Mouse (Mus musculus): Measurements from ENCODE around the gene Hmgcll1. TPM values are rescaled to one million over a fixed set of nuclear protein-coding genes. Genes with fewer than 3 reads are reported as not detected.
"Not testable (repeated sequence)": the region's sequence is repeated elsewhere in the genome, so short reads cannot be mapped to it uniquely, and the experiment has no call there.

The Hmgcll1 gene
- polyA plus RNA-seq, 1 experiment from 2014 or later: 3.9 TPM

DNA sequence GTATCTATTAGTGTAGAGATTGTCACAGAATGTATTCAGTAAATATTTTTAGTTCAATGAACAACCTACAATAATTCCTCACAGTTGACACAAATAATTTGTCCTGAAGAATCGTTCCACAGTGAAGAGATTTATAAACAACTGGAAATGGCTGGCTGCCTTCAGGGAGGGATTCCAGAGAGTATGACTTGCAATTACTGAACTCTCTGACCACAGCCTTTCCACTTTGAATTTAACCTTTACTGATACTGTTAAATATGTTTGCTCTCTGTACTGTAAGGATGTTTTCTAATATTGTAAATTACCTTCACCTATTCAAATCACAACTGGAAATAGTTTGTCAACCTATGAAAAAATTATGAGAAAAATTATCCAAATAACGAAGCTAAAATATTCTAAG is 76.9 kb downstream of the Hmgcll1 start:
- no peak overlapping the region for H3K4me3 ChIP-seq (replicated peaks)
- whole genome bisulfite sequencing: 53% methylated on average over 2 of the region's 2 CpGs
- H3K9ac ChIP-seq: no peak overlapping the region
- H3K27ac ChIP-seq: no peak overlapping the region
- H3K4me2 ChIP-seq: no peak overlapping the region
- H3K9me3 ChIP-seq (replicated peaks): no peaks in the 10 kb centered on the region
- no peaks in the 10 kb centered on the region for H3K4me1 ChIP-seq
- H3K36me3 ChIP-seq: no peaks in the 10 kb centered on the region
- ATAC-seq (replicated peaks; ENCODE audit: low FRiP score): no peak
- no peaks in the 10 kb centered on the region for H3K27me3 ChIP-seq

DNA sequence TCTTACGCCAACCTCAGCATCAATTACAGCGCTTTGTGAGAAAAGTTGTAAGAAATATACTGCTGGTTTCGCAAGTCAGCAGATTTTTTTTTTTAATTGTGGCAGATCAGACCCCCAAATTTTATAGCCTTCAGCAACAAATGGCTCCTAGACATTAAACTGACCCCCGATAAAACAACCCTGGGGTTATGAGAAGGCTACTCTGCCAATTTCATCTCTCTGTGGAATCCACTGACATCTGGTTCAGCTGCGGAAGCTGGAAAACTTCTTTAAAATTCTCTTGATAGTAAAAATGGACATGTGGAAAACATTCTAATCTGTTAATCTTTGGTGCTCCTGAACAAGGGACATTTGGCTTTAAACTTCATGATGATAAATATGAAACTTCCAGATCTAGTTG is 82.6 kb downstream of the Hmgcll1 start:
- H3K36me3 ChIP-seq: no peaks in the 10 kb centered on the region
- no peak for ATAC-seq (replicated peaks; ENCODE audit: low FRiP score)
- no peak overlapping the region for H3K27ac ChIP-seq
- H3K9me3 ChIP-seq (replicated peaks): no peaks in the 10 kb centered on the region
- H3K4me2 ChIP-seq: no peak overlapping the region
- no peak overlapping the region for H3K4me3 ChIP-seq (replicated peaks)
- H3K9ac ChIP-seq: no peak overlapping the region
- no peaks in the 10 kb centered on the region for H3K27me3 ChIP-seq
- H3K4me1 ChIP-seq: no peaks in the 10 kb centered on the region
- 57% methylated on average over 5 of the region's 5 CpGs for WGBS

DNA sequence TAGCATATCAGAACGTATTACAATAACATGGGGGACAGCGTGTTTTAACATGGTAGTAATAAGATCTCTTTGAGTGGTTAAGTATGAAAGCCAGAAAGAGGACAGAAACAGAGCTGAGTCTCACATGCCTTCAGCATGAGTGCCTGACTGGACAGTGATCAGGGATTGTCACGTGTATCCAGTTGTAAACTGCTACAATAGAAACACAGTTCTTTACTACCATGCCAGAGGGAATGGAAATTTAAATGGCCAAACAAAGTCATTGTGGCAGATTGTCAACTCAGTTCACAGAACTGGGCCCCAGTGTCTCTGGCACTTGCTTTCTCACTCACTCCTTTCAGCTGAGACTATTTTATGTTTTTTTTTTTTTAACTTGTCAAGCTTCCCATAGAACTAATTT is 85.3 kb downstream of the Hmgcll1 start:
- H3K4me1 ChIP-seq: no peaks in the 10 kb centered on the region
- 80% methylated on average over 3 of the region's 3 CpGs for WGBS
- H3K4me3 ChIP-seq (replicated peaks): no peak overlapping the region
- H3K9me3 ChIP-seq (replicated peaks): no peaks in the 10 kb centered on the region
- no peak overlapping the region for H3K27ac ChIP-seq
- H3K27me3 ChIP-seq: no peaks in the 10 kb centered on the region
- ATAC-seq (replicated peaks; ENCODE audit: low FRiP score): no peak
- H3K36me3 ChIP-seq: no peaks in the 10 kb centered on the region
- H3K9ac ChIP-seq: no peak overlapping the region
- no peak overlapping the region for H3K4me2 ChIP-seq

DNA sequence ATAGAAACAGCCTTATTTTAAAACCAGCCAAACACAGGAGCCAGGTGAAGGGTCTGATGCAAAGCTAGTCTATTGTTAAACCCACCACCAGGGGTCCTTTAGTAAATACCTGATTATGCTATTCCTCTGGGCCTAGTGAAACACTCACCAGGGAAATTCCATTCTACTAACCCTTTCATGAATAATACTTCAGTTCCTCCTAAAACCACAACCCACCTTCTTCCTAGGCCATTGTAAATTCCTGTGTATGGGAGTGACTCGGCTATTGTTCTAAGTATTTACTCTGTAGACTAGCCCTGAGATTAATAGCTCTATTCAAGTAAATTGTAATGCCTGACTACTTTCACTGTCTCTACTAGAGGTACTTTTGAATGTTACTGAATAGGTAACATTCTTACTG is 89.8 kb downstream of the Hmgcll1 start:
- not testable (repeated sequence) for H3K4me3 ChIP-seq (replicated peaks); H3K4me2 ChIP-seq; ATAC-seq (replicated peaks; ENCODE audit: low FRiP score); H3K27me3 ChIP-seq; H3K9ac ChIP-seq; H3K9me3 ChIP-seq (replicated peaks); H3K36me3 ChIP-seq; H3K4me1 ChIP-seq; H3K27ac ChIP-seq
- 68% methylated on average over 1 of the region's 1 CpGs for WGBS

DNA sequence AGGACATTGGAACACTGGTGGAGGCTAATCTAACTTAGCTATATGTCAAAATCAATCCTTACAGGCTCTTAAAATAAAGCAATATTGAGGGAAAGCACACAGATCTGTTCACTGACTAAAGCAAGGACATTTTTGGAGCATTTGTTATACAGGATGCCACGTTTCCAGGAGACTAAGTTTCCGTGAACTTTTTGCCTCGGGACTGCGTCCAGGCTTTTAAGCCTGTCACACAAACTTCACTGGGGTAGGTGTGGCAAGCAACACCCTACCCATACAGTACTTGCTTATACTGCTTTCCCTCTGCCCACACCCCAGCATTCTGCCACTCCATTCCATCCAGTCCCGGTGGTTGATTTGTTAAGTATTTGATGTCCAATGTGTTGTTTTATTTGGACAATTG is 90.2 kb downstream of the Hmgcll1 start:
- Histone ChIP-seq H3K4me3 (replicated peaks) (no peak overlapping the region), H3K27me3 (no peaks in the 10 kb centered on the region), H3K9ac (no peak overlapping the region), H3K9me3 (replicated peaks) (no peaks in the 10 kb centered on the region), H3K4me1 (no peaks in the 10 kb centered on the region), H3K27ac (no peak overlapping the region), H3K4me2 (no peak overlapping the region), H3K36me3 (no peaks in the 10 kb centered on the region)
- ATAC-seq (replicated peaks; ENCODE audit: low FRiP score): no peak
- 95% methylated on average over 5 of the region's 5 CpGs for WGBS

DNA sequence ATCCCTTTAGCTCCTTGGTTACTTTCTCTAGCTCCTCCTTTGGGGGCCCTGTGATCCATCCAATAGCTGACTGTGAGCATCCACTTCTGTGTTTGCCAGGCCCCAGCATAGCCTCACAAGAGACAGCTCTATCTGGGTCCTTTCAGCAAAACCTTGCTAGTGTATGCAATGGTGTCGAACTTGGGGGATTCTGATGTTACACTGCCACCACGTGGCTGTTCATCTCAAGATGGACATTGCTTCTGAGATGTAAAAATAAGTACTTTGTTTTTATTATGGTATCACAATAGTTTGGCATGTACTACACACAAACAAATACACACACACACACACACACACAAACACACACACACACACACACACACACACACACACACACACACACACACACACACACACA is 108.2 kb downstream of the Hmgcll1 start:
- not testable (repeated sequence) for ATAC-seq (replicated peaks; ENCODE audit: low FRiP score); H3K9me3 ChIP-seq (replicated peaks); H3K27ac ChIP-seq; H3K9ac ChIP-seq; H3K4me1 ChIP-seq; H3K27me3 ChIP-seq; H3K4me3 ChIP-seq (replicated peaks); H3K4me2 ChIP-seq; H3K36me3 ChIP-seq
- 3% methylated on average over 2 of the region's 2 CpGs for WGBS

DNA sequence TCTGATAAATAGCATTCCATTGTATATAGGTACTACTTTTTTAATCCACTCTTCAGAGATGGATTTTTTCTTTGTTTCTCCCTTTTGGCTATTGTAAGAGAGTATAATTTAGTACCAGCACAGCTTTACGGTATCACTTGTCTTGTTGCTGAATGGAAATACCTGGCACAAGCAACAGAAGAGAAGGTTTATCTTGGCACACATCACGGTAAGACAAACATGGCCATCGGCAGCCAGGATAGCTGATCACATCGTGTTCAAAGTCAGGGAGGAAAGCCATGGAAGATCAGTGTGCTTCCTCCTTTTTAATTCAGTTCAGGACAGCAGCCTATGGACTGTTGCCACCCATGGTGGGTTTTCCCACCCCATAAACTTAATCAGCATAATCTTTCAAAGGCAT is 109.6 kb downstream of the Hmgcll1 start:
- no peak for ATAC-seq (replicated peaks; ENCODE audit: low FRiP score)
- no peaks in the 10 kb centered on the region for H3K36me3 ChIP-seq
- no peaks in the 10 kb centered on the region for H3K27me3 ChIP-seq
- H3K4me1 ChIP-seq: no peaks in the 10 kb centered on the region
- 62% methylated on average over 4 of the region's 4 CpGs for WGBS
- no peaks in the 10 kb centered on the region for H3K9me3 ChIP-seq (replicated peaks)
- H3K27ac ChIP-seq: no peak overlapping the region
- no peak overlapping the region for H3K4me3 ChIP-seq (replicated peaks)
- no peak overlapping the region for H3K9ac ChIP-seq
- H3K4me2 ChIP-seq: no peak overlapping the region

DNA sequence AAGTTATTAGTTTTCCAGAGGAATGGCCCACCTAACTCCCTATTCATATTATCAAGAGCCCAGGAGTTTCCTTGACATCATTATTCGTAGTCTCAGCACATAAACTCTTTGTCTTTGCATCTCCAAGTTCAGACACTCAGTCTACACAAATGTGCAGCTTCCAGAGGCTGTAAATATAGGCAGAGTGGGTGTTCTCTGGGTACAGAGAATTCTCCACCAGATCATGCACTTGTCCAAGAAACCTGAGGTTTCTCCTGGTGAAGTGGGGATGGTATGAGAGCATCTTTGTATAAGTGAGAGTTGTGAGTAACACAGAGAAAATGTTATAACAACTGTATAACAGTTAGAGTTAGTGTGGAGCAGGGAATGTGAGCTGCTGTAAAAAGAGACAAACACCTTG is 114.7 kb downstream of the Hmgcll1 start:
- Histone ChIP-seq H3K4me3 (replicated peaks) (no peak overlapping the region), H3K4me2 (no peak overlapping the region), H3K4me1 (no peaks in the 10 kb centered on the region), H3K9me3 (replicated peaks) (no peaks in the 10 kb centered on the region), H3K27ac (no peak overlapping the region), H3K9ac (no peak overlapping the region), H3K36me3 (no peaks in the 10 kb centered on the region), H3K27me3 (no peaks in the 10 kb centered on the region)
- WGBS: 77% methylated on average over 1 of the region's 1 CpGs
- ATAC-seq (replicated peaks; ENCODE audit: low FRiP score): no peak

DNA sequence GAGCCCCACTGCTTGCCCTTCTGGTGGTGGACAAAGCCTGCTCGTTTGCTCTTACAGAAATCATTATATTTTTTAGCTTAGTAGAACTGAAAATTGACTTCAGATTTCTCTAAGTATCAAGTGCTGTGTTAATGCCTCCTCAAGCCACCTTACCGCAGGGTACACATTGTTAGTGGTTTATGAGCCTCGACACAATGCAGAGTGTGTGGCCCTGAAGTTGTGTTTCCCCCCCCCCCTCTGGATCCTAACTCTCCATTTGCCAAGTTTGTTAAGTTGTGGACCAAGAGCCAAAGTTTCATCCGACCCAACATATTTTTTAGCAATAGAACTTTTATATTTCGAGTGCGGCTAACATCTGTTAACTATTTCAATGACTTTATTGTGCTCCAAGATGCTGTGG is 119.4 kb downstream of the Hmgcll1 start:
- Histone ChIP-seq H3K36me3 (no peaks in the 10 kb centered on the region), H3K27ac (no peak overlapping the region), H3K4me1 (no peaks in the 10 kb centered on the region), H3K4me2 (no peak overlapping the region), H3K27me3 (no peaks in the 10 kb centered on the region), H3K4me3 (replicated peaks) (no peak overlapping the region), H3K9ac (no peak overlapping the region), H3K9me3 (replicated peaks) (no peaks in the 10 kb centered on the region)
- ATAC-seq (replicated peaks; ENCODE audit: low FRiP score): no peak
- WGBS: 72% methylated on average over 6 of the region's 6 CpGs

DNA sequence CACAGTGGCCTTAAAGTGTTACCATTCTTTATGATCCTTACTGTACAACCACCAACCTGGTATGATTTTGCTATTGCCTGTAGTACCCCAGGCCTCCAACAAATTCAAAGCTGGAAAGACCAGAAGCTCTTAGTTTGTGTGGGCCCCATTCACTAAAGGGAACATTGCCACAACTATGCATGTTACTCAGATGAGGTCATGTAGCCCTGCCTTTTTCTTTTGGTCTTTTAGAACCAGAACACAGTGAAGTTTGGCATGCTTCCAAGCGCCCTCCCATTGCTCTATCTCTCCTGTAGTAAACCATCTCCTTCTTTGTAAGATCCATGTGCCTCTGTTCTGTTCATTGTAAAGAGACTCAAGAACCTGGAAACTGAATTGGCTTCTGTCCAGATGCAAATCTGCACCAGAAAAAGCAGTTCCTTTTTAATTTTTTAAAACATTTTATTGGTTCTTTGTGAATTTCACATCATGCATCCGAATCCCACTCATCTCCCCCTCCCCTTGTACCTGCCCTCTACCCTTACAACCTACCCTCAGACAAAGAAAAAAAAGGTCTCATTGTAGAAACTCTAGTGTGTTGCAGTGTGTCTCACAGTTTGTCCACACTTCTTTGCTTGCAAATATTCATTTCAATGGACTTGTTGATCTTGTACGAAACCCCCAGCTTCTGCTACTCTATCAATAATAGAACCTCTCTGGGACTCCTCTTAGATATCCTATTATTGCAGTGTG is 123.9 kb downstream of the Hmgcll1 start:
- no peaks in the 10 kb centered on the region for H3K27me3 ChIP-seq
- H3K27ac ChIP-seq: no peak overlapping the region
- H3K9ac ChIP-seq: no peak overlapping the region
- no peaks in the 10 kb centered on the region for H3K4me1 ChIP-seq
- no peak overlapping the region for H3K4me2 ChIP-seq
- no peak for ATAC-seq (replicated peaks; ENCODE audit: low FRiP score)
- no peaks in the 10 kb centered on the region for H3K9me3 ChIP-seq (replicated peaks)
- no peaks in the 10 kb centered on the region for H3K36me3 ChIP-seq
- WGBS: 74% methylated on average over 3 of the region's 3 CpGs
- no peak overlapping the region for H3K4me3 ChIP-seq (replicated peaks)

DNA sequence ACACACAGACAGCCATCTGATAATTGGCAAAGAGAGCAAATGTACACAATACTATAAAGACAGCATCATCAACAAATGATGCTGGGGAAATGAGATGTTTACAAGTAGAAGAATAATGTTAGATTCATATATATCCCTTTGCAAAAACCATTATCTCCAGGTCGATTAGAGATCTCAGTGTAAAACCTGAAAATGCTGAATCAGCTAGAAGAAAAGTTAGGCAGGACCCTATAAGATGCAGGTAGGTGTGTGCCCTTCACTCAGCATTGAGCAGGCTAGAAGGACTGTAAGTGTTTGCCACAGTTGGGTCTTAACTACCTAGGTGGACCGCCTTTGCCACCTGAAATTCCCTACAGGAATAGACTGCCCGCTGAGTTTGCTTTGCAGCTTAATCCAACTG is 130.9 kb downstream of the Hmgcll1 start:
- H3K27ac ChIP-seq: no peak overlapping the region
- H3K36me3 ChIP-seq: no peaks in the 10 kb centered on the region
- H3K9me3 ChIP-seq (replicated peaks): no peaks in the 10 kb centered on the region
- no peaks in the 10 kb centered on the region for H3K4me1 ChIP-seq
- H3K4me2 ChIP-seq: no peak overlapping the region
- no peak overlapping the region for H3K4me3 ChIP-seq (replicated peaks)
- ATAC-seq (replicated peaks; ENCODE audit: low FRiP score): no peak
- no peak overlapping the region for H3K9ac ChIP-seq
- no peaks in the 10 kb centered on the region for H3K27me3 ChIP-seq
- WGBS: 71% methylated on average over 3 of the region's 3 CpGs

DNA sequence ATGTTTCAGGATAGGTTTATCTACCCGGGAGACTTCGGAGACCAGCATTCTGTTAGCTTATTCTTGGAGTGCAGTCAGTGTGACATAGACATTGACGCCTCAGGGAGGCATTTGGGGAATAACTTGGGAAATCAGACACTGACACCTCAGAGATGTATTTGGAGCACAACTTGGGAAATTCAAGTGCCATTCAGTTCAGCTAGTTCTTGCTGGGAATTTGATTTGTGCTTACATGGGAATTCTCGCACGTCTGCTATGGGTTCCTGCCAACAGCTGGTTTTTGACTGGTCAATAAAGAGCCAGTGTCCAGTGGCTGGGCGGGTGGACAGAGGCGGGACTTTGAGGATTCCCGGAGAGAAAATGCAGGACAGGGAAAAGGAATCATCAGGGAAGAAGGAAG is 147.8 kb downstream of the Hmgcll1 start:
- Histone ChIP-seq H3K4me2 (no peak overlapping the region), H3K36me3 (no peaks in the 10 kb centered on the region)

DNA sequence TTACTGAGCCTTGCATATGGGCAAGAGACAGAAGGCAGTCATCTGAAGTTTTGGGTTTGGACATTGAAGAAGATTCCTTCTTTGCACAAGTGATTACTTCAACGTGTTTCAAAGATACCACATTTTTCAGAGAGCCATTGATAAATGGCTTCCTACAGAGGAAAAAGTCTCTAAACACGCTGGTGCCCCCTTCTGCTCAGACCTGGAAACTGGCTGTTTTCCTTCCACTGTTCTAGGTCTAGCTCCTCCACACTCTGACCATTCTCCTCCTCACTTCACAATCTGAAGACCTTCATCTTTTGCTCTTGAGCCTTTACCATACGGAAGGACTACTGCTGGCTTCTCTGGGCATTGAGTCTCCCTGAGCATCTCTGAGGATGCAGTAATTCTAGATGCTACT is 153.7 kb downstream of the Hmgcll1 start:
- H3K36me3 ChIP-seq: no peaks in the 10 kb centered on the region
- no peaks in the 10 kb centered on the region for H3K27me3 ChIP-seq
- no peaks in the 10 kb centered on the region for H3K4me1 ChIP-seq
- WGBS: 46% methylated on average over 3 of the region's 3 CpGs
- H3K4me3 ChIP-seq (replicated peaks): no peak overlapping the region
- no peak overlapping the region for H3K4me2 ChIP-seq
- no peaks in the 10 kb centered on the region for H3K9me3 ChIP-seq (replicated peaks)
- no peak overlapping the region for H3K9ac ChIP-seq
- ATAC-seq (replicated peaks; ENCODE audit: low FRiP score): no peak
- H3K27ac ChIP-seq: no peak overlapping the region

More for the DNA sequence above, 147.8 kb downstream of the Hmgcll1 start:
- Histone ChIP-seq H3K27ac (no peak overlapping the region), H3K4me3 (replicated peaks) (no peak overlapping the region), H3K4me1 (no peaks in the 10 kb centered on the region), H3K9ac (no peak overlapping the region), H3K27me3 (no peaks in the 10 kb centered on the region), H3K9me3 (replicated peaks) (no peaks in the 10 kb centered on the region)
- no peak for ATAC-seq (replicated peaks; ENCODE audit: low FRiP score)
- WGBS: 58% methylated on average over 8 of the region's 8 CpGs

All from kidney, embryonic 15.5 days (tissue).